Mouse (Mus musculus): Measurements from ENCODE around the gene Dennd1b.

GRCm38 (mm10) chr1:138928671-138929483 lies 34.4 kb upstream of the Dennd1b start:
- TF ChIP-seq CTCF (IDR thresholded peaks at IDR 0.05; ENCODE audit: low read depth, low read length) (no peak), TAL1 (conservative IDR thresholded peaks at IDR 0.05; ENCODE audit: low read depth, low read length) (no peak), GATA2 (IDR thresholded peaks at IDR 0.05; ENCODE audit: borderline replicate concordance, low read depth, low read length) (no peak)

Data from G1E (cell line).